Mouse (Mus musculus): ENCODE measurements around the gene Gramd4.
"Not testable (repeated sequence)": the region's sequence is repeated elsewhere in the genome, so short reads cannot be mapped to it uniquely, and the experiment has no call there.

Gramd4 gene

DNA sequence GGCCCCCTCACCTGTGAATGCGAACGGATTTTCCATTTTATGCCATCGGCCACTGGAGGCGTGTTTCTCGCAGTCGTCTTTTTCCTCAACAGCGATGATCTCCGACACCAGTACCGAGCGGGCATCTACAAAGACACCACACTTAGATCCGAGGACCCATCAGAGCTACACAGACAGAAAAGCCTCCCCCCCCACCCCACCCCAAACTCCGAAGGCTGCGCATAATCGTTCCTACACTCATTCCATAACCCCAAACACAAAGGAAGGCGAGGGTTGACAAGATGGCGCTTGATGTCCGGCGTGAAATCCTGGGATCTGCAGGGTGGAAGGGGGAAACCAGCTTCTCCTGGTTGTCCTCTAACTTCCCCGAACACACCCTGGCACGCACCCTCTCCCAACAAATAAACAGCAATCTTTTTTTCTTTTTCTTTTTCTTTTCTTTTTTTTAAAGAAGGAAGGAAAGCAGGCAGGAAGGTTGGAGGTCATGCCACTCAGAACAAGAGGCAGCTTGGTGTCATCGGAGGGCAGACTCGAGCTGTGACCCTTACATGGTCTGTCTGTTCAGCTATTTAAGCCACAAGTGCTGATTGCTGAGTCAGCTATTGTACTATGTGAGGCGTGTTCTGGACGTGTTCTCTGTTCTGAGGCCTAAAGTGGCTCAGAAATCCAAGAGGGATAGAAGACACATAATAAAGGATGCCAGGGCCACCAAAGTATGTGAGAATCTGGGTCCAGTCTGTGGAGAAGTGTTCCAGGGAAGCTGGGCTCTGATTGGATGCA, 108.5 kb downstream of the Gramd4 start:
- DNase-seq (ENCODE audit: low spot score) = no peak

DNA sequence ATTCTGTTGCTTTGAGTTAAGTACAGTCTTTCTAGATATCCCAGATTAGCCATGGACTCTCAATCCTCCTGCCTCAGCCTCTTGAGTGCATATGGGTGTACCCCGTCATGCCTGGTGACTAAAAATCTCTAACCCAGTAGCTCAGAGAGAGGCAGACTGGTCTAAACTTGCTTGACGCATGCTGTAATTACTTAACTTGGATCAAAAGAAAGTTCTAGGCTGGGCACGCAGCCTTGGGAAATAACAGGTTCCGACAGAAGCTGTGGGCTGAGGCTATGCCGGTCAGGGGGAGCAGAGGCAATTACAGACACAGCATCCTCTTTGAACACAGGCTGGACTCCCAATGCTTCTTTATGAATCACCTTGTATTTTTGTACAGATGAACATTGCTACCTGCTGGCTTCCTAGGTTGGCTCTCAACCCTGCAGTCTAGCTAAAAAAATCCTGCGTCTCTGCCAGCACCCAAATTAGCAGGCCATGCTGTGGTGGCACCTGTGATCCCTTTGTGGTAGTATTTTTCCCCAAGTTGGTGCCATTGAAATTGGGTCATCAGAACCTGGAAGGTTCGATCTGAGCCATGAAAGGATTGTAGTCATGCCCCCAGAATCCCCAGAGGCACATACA, 109.6 kb downstream of the Gramd4 start:
- DNase-seq (ENCODE audit: low spot score) = no peak

DNA sequence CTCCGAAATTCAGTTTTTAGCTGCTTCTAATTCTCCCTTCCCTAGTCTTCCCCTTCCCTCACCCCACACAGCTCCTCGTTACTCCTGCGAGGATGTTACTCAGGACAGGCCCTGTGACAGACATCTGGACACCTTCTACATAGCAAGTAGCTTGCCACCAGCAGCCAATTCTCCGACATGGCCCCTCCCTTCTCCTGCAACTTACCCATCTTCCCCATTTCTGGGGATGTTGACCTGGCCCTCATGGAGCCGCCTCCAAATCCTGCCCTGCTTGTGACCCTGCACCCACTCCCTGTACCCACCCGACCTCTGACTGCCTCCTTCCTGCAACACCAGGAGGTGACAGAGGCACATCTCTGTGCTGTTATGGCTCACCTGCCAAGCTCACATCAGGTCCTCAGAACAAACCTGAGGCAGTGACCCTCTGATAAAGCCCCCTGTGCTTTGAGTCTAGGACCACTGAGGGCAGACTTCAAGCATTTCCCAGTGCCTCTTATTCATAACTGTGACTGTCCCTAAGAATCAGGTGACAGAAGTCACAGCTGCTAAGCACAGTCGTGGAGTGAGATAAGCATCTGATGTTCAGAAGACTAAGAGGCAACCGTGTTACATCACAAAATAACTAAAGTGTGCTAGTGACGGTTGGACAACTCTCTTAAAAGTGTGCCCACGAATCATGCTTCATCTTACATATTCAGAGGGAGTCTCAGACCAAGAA, 110.5 kb downstream of the Gramd4 start:
- no peak for DNase-seq (ENCODE audit: low spot score)

DNA sequence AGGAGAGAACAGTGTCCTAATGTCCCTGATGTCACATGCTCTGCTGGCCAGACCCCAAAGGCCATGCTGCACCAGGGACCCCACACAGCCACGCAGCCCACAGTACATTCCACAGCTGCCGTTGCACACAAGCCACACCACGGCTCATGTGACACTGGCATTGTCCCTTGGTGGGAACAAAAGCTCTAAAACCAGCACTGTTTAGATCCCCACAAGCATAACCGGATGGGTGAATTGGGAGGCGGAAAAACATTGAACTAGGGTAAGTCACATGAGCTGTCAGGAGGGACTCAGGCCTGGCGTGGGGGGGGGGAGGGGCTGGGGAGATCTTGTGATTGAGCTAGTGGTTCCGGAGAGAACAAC, 111.0 kb downstream of the Gramd4 start:
- no peak for DNase-seq (ENCODE audit: low spot score)

DNA sequence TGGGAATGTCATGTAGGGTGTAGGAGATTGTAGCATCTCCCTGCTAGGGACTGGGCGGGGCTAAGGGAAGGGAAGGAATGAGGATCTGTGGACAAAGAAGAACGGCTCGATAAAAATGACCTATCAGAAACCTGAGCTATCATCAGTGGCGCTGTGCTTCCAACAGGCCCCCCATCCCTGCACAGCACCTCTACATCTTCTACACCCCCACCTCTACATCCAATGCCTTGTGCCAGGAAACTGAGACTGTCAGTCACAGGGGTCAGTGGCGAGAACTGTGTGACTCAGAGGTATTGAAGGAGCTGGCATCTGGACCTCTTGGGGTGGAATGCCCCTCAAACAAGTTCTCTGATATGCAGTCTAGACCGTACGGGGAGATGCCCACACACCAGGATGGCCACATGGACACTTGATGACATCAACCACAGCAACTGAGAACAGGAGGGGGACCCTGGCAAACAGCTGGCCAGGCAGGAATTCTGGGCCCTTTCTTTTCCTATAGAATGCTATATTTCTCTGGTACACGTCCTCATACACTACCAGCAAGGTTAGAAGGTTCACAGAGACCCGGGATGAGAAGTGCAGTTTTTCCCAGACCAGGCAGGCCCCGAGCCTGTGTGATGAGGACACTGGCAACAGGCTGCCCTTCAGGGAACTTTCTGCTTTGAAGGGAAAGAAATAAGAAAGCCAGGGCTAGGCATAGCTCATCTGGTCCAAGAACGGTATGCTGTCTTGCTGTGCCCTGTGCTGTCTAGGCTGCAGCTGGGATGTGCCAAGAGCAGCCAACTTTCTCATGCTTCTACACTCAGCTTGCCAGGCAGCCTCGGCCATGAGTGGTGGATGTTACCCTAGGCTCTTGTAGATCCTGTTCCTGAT, 111.7 kb downstream of the Gramd4 start:
- no peak for DNase-seq (ENCODE audit: low spot score)

DNA sequence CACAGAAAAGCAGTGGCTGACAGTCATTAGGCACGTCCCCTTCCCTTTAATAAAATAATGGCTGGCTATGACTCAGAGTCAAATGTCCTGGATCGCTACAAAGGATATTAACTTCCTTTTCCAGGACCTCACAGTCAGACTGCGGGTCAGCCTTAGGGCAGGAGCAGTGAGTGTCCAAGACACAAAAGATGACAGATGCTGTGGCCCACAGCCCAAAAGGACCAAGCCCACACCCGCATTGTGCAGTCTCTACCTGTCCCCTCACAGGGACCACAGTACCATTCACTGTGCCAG, 112.3 kb downstream of the Gramd4 start:
- DNase-seq (ENCODE audit: low spot score) = no peak

DNA sequence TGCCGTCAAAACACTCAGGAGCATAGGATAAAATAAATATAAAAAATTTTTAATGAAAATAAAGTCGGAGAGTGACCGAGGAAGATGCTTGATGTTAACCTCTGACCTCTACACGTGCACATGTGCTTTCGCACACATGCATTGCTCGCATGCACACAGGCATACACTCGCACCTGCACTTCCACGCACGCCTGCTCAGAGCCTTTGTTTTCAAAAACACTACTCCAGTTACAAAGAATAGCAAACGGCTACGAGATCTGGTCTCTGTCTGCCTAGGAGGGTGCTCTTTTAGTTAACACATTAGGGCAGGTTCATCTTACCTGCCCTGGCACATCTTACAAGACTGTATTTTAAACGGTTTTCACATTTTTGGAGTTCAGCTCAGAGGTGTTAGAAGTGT, 113.8 kb downstream of the Gramd4 start:
- no peak for DNase-seq (ENCODE audit: low spot score)

DNA sequence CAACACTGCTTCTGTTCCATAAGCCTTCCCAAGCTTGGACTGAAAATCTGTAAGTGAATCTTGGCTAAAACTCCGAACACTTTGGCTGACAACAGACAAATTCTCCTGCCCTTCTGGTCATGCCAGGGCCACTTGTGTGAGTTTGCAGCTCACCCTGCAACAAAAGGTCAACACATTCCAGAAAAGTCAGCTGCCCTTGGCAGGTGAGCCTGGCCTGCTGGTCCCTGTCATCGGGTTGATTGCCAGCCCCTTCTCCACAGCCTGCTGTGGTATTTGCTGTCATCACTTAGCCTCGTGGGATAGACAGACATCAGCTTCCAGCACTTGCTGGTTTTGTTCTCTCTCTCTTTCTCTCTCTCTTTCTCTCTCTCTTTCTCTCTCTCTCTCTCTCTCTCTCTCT, 114.6 kb downstream of the Gramd4 start:
- DNase-seq (ENCODE audit: low spot score) = no peak

DNA sequence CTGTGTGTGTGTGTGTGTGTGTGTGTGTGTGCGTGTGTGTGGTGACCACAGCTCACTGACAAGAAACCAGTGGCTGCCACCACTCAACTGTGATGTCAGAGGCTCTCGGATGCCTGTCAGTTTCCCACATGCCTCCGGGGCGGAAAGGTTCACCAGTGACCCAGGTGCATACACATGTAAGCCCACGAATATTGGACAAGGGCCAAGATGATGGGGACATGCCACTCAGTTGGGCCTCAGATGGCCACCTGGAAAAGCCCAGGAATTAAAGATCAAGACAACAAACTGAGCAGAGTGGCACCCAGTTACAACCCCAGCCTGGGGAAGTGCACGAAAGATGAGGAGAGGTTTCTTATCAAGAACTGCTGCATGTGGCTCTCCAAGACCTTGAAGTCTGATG, 115.0 kb downstream of the Gramd4 start:
- no peak for DNase-seq (ENCODE audit: low spot score)

DNA sequence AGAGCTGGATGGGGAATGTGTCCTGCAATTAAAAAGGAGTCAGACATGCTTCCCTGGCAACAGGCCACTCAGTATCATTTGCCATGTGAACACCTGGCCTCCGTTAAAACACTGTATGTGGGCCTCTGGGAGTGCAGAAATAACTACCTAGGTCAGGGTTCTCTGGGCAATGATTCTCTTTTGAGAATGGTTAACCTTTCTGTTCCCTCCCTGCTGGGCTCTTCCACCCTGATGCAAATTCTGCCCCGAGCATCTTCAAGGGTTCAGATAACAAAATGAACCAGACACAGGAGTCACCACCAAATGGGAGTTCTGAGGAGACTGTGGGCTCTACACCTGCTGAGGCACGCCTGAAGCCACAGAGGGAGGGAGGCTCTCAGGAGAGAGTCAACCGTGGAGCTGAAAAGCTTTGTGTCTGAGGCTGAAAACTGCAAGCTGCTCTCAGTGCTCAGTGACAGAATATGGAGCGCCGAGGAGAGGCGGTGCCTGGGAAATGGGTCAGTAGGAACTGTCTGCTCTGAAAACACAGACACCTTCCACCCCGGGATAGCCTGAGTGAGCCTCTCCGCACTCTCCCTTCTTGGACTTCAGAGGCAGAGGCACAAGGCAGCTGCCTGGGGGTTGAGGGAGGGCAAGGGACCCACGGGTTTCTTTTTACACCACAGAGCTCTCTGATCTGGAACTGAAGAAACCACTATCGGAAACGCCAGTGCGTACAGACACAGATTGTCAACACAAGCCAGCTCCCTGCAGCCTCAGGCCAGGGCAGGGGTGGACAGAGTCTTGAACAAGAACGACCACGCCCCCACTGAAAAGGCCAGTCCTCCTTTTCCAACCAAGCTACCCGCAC, 115.9 kb downstream of the Gramd4 start:
- DNase-seq (ENCODE audit: low spot score) = no peak

DNA sequence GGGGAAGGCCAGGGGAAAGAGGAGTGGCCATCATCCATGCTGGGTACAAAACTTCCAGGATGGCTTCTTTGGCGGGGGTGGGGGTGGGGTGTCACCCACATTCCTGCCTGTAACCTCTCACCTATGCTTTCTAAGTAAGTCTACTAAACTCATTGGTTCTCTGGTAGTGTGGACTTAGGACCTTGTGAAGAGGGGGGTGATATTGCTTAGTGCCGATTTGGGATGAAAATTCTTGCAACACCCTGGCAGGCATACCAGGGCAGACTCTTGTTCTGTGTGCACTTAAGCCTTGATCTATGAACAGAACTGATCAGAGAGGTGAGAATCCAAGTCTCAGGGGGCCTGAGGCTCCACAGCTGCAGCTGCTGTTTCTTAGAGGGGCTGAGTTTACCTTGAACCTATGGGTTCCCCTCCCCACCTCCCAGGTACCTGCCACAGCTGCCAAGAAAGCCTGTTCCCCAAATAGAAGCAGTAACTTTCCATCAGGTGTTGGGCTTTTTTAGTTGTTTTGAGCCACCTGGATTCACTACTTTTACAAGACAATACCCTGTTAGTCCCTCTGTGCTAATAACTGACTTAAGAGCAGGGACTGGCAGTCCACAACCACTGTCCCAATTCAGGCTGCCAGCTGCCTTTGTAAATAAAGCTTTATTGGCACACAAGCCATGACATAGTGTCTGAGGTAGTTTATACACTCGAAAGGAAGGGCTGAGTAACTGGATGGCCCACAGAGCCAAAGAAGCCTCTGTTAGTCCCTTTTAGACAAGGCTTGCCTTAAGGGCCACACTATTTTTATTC, 118.0 kb downstream of the Gramd4 start:
- DNase-seq (ENCODE audit: low spot score) = no peak

DNA sequence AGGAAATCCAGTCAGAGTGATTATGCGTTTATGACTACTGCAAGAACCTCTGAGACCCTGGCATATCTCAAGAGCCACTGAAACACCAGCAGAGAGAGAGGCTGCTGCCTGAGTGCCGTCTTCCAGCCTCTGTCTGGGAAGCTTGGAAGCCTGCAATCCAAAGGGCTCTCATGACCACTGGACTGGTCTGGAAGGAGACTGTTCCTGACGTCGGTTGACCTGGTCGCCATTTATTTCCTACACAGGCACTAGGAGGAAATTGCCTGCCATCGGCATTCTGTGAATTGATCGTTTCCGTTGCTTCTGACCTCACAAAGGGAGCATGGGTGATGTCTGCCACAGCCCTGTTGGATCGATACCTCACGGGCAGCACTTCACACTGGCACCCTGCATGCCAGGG, 118.7 kb downstream of the Gramd4 start:
- DNase-seq (ENCODE audit: low spot score) = no peak

DNA sequence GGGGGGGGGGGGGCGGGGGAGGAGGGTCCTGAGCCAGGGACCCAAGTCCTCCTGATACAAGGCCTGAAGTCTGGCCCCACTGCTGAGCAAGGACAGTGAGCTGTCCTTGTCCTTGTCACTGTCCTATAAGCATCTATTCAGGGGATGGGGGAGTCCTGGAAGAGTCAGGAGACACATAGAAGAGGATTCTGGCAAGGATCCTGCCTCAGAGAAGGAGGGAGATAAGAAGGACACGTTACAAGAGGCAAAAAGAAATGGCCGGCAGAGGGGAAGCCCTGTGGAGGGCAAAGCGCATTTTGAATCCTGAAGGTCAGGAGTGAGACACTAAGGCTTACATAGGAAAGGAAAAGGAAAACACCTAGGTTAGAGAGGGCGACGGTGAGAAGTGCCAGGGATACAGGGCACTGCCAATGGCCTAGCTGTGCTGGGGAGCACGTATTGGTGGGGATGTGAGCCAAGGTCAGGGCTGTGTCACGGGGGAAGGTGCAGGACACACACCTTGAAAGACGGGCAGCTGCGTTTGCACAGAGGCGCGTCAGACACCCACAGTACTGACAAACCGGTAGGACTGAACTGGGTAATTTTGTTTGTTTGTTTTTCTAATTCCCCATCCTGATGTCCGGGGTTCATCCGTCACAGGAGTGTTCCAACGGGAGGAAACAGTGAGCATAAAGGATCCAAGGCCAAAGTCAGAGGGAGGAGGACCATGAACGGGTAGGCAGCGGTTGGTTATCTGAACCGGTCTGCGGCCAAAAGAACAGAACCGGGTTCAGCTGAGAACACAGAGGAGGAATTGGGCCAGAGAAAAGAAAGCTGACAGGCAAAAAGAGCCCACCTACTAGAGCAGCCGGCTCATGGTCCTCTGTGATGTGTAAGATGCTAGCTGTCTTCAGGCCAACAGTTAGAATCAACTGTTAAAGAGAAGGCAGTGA, 119.5 kb downstream of the Gramd4 start:
- no peak for DNase-seq (ENCODE audit: low spot score)

DNA sequence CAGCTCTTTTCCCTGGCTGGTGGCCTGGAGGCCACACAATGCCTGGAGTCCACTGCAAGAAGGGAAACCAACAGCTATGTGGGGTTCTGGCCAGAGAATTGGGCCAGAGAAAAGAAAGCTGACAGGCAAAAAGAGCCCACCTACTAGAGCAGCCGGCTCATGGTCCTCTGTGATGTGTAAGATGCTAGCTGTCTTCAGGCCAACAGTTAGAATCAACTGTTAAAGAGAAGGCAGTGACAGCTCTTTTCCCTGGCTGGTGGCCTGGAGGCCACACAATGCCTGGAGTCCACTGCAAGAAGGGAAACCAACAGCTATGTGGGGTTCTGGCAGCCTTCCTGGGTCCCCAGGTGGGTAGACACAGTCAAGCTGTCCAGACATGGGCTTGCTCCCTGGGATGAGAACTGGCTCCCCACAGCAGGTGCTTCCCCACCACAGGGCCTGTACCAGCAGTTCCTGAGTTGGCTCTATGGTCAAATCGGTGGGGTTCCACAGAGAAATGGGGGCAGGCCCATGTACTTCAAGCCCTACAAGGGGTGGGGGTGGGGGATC, 120.3 kb downstream of the Gramd4 start:
- DNase-seq (ENCODE audit: low spot score) = not testable (repeated sequence)

DNA sequence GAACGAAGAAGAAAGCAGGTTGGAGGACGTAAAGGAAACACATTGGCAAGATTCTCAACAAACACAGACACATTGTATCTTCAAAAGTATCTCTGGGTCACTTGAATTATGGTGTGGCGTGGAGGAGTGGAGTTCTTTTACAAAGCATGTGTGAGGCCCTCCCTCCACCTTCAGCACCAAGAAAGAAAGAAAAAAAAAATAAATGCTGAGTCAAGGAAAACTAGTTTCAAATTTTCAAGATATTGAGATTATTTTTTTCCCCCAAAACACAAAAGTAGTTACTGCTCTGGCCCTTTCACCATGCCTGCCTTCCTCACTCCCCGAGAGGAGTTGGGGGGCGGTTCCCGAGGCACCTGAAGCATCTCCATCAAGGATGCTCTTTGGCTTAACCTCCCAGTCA, 121.1 kb downstream of the Gramd4 start:
- no peak for DNase-seq (ENCODE audit: low spot score)

DNA sequence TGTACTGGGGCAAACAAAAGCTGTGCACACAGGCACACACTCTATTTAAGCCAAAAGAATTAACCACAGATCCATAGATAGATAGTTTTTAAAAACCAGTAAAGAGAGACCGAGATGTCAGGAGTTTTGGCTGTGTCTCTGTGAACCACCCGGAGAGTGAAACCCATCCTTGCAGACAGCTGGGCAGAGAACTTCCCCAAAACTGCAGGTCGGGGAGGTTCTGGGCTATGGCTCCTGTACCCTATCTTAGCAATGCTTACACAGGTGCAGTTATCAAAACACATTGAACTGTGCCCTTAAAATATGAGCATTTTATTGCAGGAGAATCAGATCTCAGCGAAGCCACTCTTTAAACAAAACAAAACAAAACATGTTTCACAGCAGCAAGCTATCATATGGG, 122.9 kb downstream of the Gramd4 start:
- no peak for DNase-seq (ENCODE audit: low spot score)

DNA sequence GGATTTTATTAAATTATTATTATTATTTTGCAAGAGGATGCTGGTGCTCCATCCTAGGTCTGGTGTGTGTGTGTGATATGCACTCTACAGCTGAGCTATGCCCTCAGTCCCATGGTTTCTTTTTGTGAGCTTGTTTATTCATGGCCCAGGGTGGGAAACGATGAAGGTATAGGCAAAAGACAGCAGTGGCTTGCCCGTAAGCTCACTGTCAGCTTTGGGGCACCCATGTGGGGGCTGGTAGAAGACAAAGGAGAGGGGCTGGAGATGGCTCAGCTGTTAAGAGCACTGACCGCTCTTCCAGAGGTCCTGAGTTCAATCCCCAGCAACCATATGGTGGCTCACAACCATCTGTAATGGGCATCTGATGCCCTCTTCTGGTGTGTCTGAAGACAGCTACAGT, 123.8 kb downstream of the Gramd4 start:
- DNase-seq (ENCODE audit: low spot score) = not testable (repeated sequence)

DNA sequence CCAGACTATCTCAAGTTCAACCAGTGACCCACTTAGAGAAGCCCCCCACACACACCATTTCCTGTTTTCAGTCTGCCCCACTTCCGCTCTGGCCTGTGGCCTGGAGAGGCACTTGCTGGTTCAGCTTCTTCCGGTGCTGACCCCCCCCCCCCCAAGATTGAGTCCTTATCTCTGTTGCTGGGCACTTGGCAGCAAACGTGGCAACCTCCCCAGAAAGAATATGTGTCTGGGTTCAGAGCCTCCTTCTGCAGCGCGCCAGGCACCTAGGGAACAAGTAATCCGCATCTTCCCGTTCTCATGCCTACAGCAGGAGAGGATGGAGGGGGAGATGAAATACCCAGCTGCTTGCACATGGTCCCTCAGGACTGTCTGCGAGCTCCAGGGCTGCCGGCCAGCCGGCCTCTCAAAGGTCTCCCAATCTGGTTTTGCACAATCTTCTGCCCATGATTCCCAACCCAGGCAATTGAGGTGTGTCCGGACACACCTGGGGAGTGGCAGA, 124.5 kb downstream of the Gramd4 start:
- no peak for DNase-seq (ENCODE audit: low spot score)

DNA sequence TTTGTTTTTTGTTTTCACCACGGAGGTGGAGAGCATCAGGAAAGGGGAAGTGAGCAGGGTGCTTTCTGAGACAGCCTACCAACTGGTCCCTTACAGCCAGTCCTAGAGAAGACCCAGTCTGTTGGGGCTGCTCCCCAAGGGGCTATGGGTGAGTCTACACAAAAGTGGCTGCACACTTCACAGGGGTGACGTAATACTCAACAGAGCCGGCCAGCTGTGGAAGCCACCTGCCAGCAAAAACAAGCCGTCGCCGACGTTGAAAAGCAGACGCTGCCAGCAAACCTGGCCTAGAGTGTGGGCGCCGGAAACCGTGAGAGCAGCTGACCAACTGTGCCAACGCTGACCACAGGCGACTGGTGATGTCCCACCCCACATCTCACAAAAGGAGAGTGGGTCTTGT, 125.2 kb downstream of the Gramd4 start:
- DNase-seq (ENCODE audit: low spot score) = no peak
